Mouse (Mus musculus): ENCODE data around the gene Gatad2b. TPM values are rescaled to one million over a fixed set of nuclear protein-coding genes. Genes with fewer than 3 reads are reported as not detected.
A peak's percentile ranks its signal among the peaks of the same experiment; 100 is the strongest.

Gatad2b gene
- polyA plus RNA-seq, 1 experiment from 2014 or later, result 16.0 TPM

- no peak for ATAC-seq
- Histone ChIP-seq H3K4me2 (replicated peaks) (no peak overlapping the region), H3K36me3 (no peaks in the 10 kb centered on the region), H3K27me3 (no peaks in the 10 kb centered on the region), H3K9ac (replicated peaks) (no peak overlapping the region), H3K27ac (no peak overlapping the region), H3K9me3 (no peaks in the 10 kb centered on the region), H3K4me3 (replicated peaks) (no peak overlapping the region), H3K4me1 (replicated peaks) (peaks cover 23% of the 10 kb centered on the region)
- WGBS, result 90% methylated on average over 1 of the region's 1 CpGs
Measured at GRCm38 (mm10) chr3:90290602-90291001, 2.4 kb upstream of the Gatad2b start.

GRCm38 (mm10) chr3:90291982-90292344, 1.0 kb upstream of the Gatad2b start:
- peak overlapping the region; percentile 63 for H3K4me2 ChIP-seq (replicated peaks)
- WGBS, result 38% methylated on average over 2 of the region's 2 CpGs
- peak overlapping the region; percentile 77 for H3K4me3 ChIP-seq (replicated peaks)
- ATAC-seq, result no peak
- H3K4me1 ChIP-seq (replicated peaks), result peaks cover 36% of the 10 kb centered on the region
- no peaks in the 10 kb centered on the region for H3K36me3 ChIP-seq
- no peaks in the 10 kb centered on the region for H3K27me3 ChIP-seq
- H3K9ac ChIP-seq (replicated peaks), result peak overlapping the region; percentile 84
- H3K27ac ChIP-seq, result peak overlapping the region; percentile 98
- no peaks in the 10 kb centered on the region for H3K9me3 ChIP-seq

GRCm38 (mm10) chr3:90293352-90294063, 530 bp downstream of the Gatad2b start:
- H3K4me3 ChIP-seq (replicated peaks), result peak overlapping the region; percentile 77
- no peaks in the 10 kb centered on the region for H3K27me3 ChIP-seq
- peak overlapping the region; percentile 88 for H3K9ac ChIP-seq (replicated peaks)
- H3K36me3 ChIP-seq, result no peaks in the 10 kb centered on the region
- peak overlapping the region; percentile 98 for H3K27ac ChIP-seq
- peak overlapping the region; percentile 89 for H3K4me2 ChIP-seq (replicated peaks)
- ATAC-seq, result peak; percentile 72
- no peaks in the 10 kb centered on the region for H3K9me3 ChIP-seq
- peaks cover 36% of the 10 kb centered on the region for H3K4me1 ChIP-seq (replicated peaks)
- WGBS, result under 1% methylated on average over 34 of the region's 68 CpGs

GRCm38 (mm10) chr3:90294064-90294440, 1.1 kb downstream of the Gatad2b start:
- Histone ChIP-seq H3K27ac (peak overlapping the region; percentile 98), H3K4me1 (replicated peaks) (peaks cover 36% of the 10 kb centered on the region), H3K9me3 (no peaks in the 10 kb centered on the region), H3K4me2 (replicated peaks) (peak overlapping the region; percentile 89), H3K36me3 (no peaks in the 10 kb centered on the region), H3K9ac (replicated peaks) (peak overlapping the region; percentile 88), H3K4me3 (replicated peaks) (peak overlapping the region; percentile 77), H3K27me3 (no peaks in the 10 kb centered on the region)
- 2% methylated on average over 11 of the region's 11 CpGs for WGBS
- ATAC-seq, result no peak

- Histone ChIP-seq H3K9me3 (no peaks in the 10 kb centered on the region), H3K9ac (replicated peaks) (peak overlapping the region; percentile 88), H3K4me3 (replicated peaks) (peak overlapping the region; percentile 77), H3K36me3 (no peaks in the 10 kb centered on the region), H3K4me2 (replicated peaks) (peak overlapping the region; percentile 89), H3K27ac (no peak overlapping the region), H3K27me3 (no peaks in the 10 kb centered on the region), H3K4me1 (replicated peaks) (peaks cover 36% of the 10 kb centered on the region)
- WGBS, result 64% methylated on average over 2 of the region's 2 CpGs
- ATAC-seq, result no peak
Measured at GRCm38 (mm10) chr3:90294651-90295050, 1.7 kb downstream of the Gatad2b start.

GRCm38 (mm10) chr3:90305801-90306200, 12.8 kb downstream of the Gatad2b start:
- Histone ChIP-seq H3K4me1 (replicated peaks) (peaks cover 7% of the 10 kb centered on the region; the same call in 1 of the 2 replicates), H3K27me3 (no peaks in the 10 kb centered on the region), H3K4me3 (replicated peaks) (no peak overlapping the region), H3K36me3 (no peaks in the 10 kb centered on the region), H3K27ac (no peak overlapping the region), H3K9ac (replicated peaks) (no peak overlapping the region), H3K4me2 (replicated peaks) (no peak overlapping the region), H3K9me3 (no peaks in the 10 kb centered on the region)
- ATAC-seq, result no peak
- WGBS, result 81% methylated on average over 3 of the region's 3 CpGs

GRCm38 (mm10) chr3:90309589-90309988, 16.6 kb downstream of the Gatad2b start:
- no peak overlapping the region for H3K9ac ChIP-seq (replicated peaks)
- peaks cover 7% of the 10 kb centered on the region; the same call in 1 of the 2 replicates for H3K4me1 ChIP-seq (replicated peaks)
- H3K27ac ChIP-seq, result no peak overlapping the region
- no peaks in the 10 kb centered on the region for H3K9me3 ChIP-seq
- H3K4me3 ChIP-seq (replicated peaks), result no peak overlapping the region
- no peak overlapping the region for H3K4me2 ChIP-seq (replicated peaks)
- H3K27me3 ChIP-seq, result no peaks in the 10 kb centered on the region
- ATAC-seq, result no peak
- H3K36me3 ChIP-seq, result no peaks in the 10 kb centered on the region

- H3K27me3 ChIP-seq, result no peaks in the 10 kb centered on the region
- H3K36me3 ChIP-seq, result no peaks in the 10 kb centered on the region
- no peak overlapping the region for H3K9ac ChIP-seq (replicated peaks)
- no peak overlapping the region for H3K4me3 ChIP-seq (replicated peaks)
- H3K9me3 ChIP-seq, result no peaks in the 10 kb centered on the region
- no peak overlapping the region for H3K4me2 ChIP-seq (replicated peaks)
- no peak overlapping the region for H3K27ac ChIP-seq
- ATAC-seq, result no peak
- H3K4me1 ChIP-seq (replicated peaks), result no peaks in the 10 kb centered on the region
Measured at GRCm38 (mm10) chr3:90313367-90313766, 20.4 kb downstream of the Gatad2b start.

- no peak overlapping the region for H3K27ac ChIP-seq
- no peaks in the 10 kb centered on the region for H3K9me3 ChIP-seq
- H3K36me3 ChIP-seq, result no peaks in the 10 kb centered on the region
- no peak overlapping the region for H3K4me2 ChIP-seq (replicated peaks)
- H3K27me3 ChIP-seq, result no peaks in the 10 kb centered on the region
- no peaks in the 10 kb centered on the region for H3K4me1 ChIP-seq (replicated peaks)
- ATAC-seq, result no peak
- H3K9ac ChIP-seq (replicated peaks), result no peak overlapping the region
- H3K4me3 ChIP-seq (replicated peaks), result no peak overlapping the region
Measured at GRCm38 (mm10) chr3:90314241-90314640, 21.3 kb downstream of the Gatad2b start.

GRCm38 (mm10) chr3:90322289-90322688, 29.3 kb downstream of the Gatad2b start:
- Histone ChIP-seq H3K27me3 (no peaks in the 10 kb centered on the region), H3K9me3 (no peaks in the 10 kb centered on the region), H3K9ac (replicated peaks) (peak overlapping the region; percentile 48), H3K4me1 (replicated peaks) (peaks cover 30% of the 10 kb centered on the region), H3K4me2 (replicated peaks) (peak overlapping the region; percentile 26), H3K27ac (peak overlapping the region; percentile 78), H3K36me3 (no peaks in the 10 kb centered on the region), H3K4me3 (replicated peaks) (0 out of 2 replicates have a peak overlapping the region, but pooled peaks have one; percentile 0)
- 55% methylated on average over 6 of the region's 6 CpGs for WGBS
- peak; percentile 74 for ATAC-seq

- peaks cover 30% of the 10 kb centered on the region for H3K4me1 ChIP-seq (replicated peaks)
- peak; percentile 92 for ATAC-seq
- 9% methylated on average over 5 of the region's 5 CpGs for WGBS
- H3K4me2 ChIP-seq (replicated peaks), result peak overlapping the region; percentile 26
- H3K36me3 ChIP-seq, result no peaks in the 10 kb centered on the region
- no peaks in the 10 kb centered on the region for H3K9me3 ChIP-seq
- H3K9ac ChIP-seq (replicated peaks), result peak overlapping the region; percentile 37
- H3K27ac ChIP-seq, result peak overlapping the region; percentile 78
- no peaks in the 10 kb centered on the region for H3K27me3 ChIP-seq
- H3K4me3 ChIP-seq (replicated peaks), result no peak overlapping the region
Measured at GRCm38 (mm10) chr3:90323119-90323518, 30.1 kb downstream of the Gatad2b start.

GRCm38 (mm10) chr3:90332485-90332884, 39.5 kb downstream of the Gatad2b start:
- Histone ChIP-seq H3K9me3 (no peaks in the 10 kb centered on the region), H3K27me3 (no peaks in the 10 kb centered on the region), H3K4me3 (replicated peaks) (no peak overlapping the region), H3K36me3 (peaks cover 4% of the 10 kb centered on the region; the same call in 1 of the 2 replicates), H3K9ac (replicated peaks) (no peak overlapping the region), H3K4me2 (replicated peaks) (no peak overlapping the region), H3K27ac (no peak overlapping the region), H3K4me1 (replicated peaks) (no peaks in the 10 kb centered on the region; the same call in 1 of the 2 replicates)
- no peak for ATAC-seq
- WGBS, result 91% methylated on average over 5 of the region's 5 CpGs

GRCm38 (mm10) chr3:90335517-90335916, 42.5 kb downstream of the Gatad2b start:
- Histone ChIP-seq H3K36me3 (no peaks in the 10 kb centered on the region), H3K27me3 (no peaks in the 10 kb centered on the region), H3K9ac (replicated peaks) (no peak overlapping the region), H3K27ac (no peak overlapping the region), H3K4me1 (replicated peaks) (peaks cover 6% of the 10 kb centered on the region; the same call in 1 of the 2 replicates), H3K4me2 (replicated peaks) (no peak overlapping the region), H3K9me3 (no peaks in the 10 kb centered on the region), H3K4me3 (replicated peaks) (no peak overlapping the region)
- ATAC-seq, result no peak
